Mouse (Mus musculus) spleen, adult 2 months (tissue): ENCODE data around the gene Fnbp1l.

ENCODE experiments used
- CTCF ChIP-seq: fragments of 200-500 bp; IDR thresholded peaks from 2 replicates; pipeline ENCODE4 v1.5.1; 2011; ENCODE audit warnings: mild to moderate bottlenecking, inconsistent platforms; ENCODE audit not compliant: insufficient read depth, insufficient read length, insufficient replicate concordance; ENCODE audit errors: extremely low read depth
- POLR2A ChIP-seq: fragments of 200-500 bp; IDR thresholded peaks from 2 replicates; pipeline ENCODE4 v1.6.1; 2011; ENCODE audit warnings: low read depth, low read length, inconsistent platforms

DNA sequence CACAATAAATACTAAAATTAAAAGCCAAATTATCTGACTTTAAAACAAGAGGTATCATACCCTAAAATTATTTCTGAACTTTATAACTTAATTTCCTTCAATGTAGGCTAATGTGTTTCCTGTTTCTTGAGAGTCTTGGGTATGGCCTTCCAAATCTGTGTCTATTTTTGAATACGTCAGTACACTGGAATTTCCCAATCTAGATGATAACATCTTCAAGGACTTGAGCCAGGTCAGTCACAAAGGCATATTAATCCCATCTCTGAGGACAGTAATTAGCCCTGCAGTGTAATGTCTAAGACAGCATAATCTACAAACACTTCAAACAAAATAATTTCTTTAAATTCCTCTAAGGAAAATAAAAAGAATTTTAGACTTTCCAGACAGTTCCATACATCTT lies 17.8 kb upstream of the Fnbp1l start:
- TF ChIP-seq POLR2A (no peak), CTCF (no peak)
